Mouse (Mus musculus) brain, embryonic 14.5 days (tissue): ENCODE data around the gene Grhl1.

Experiments used
- CTCF ChIP-seq: fragments of 200-500 bp; IDR thresholded peaks from 2 replicates; pipeline ENCODE4 v1.5.1; 2012; ENCODE audit warnings: inconsistent platforms, mild to moderate bottlenecking, moderate library complexity, borderline replicate concordance; ENCODE audit not compliant: insufficient read depth, insufficient read length; ENCODE audit errors: extremely low read depth
- POLR2A ChIP-seq: fragments of 200-500 bp; IDR thresholded peaks from 2 replicates; pipeline ENCODE4 v1.6.1; 2012; ENCODE audit warnings: mild to moderate bottlenecking, inconsistent platforms, borderline replicate concordance; ENCODE audit not compliant: poor library complexity, insufficient read depth, insufficient read length, severe bottlenecking; ENCODE audit errors: extremely low read depth

DNA sequence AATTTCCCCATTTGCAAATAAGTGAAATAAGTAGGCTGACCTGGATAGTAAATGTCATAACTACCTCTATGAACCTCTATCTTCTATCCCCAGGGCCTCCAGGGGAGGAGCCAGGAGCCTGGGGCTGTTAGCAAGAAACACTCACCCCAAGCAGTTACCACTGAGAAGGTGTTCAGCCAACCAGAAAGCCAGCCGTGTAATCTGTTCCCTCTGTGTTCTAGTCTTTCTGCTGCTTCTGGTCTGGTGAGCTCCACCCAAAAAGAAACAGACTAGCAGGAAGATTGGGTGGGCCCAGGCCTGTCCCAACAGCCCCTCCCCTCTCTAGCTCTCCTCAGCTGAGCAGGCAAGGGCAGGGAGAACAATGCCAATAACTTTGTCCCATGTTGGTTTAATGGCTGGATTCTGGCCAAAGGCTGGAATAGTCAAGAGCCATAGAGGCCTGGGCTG, 72.1 kb downstream of the Grhl1 start:
- no peak for TF ChIP-seq CTCF
- no peak for TF ChIP-seq POLR2A
